Mouse (Mus musculus): ENCODE measurements around the gene Gm28308.

The Gm28308 gene

GRCm38 (mm10) chr6:52183311-52184080 lies 29.6 kb downstream of the Gm28308 start:
- DNase-seq (ENCODE audit: low spot score): no peak

- no peak for DNase-seq (ENCODE audit: low spot score)
Measured at GRCm38 (mm10) chr6:52182793-52183192, 30.3 kb downstream of the Gm28308 start.

- no peak for DNase-seq (ENCODE audit: low spot score)
Measured at GRCm38 (mm10) chr6:52182030-52182429, 31.1 kb downstream of the Gm28308 start.

GRCm38 (mm10) chr6:52180726-52181125 lies 32.4 kb downstream of the Gm28308 start:
- DNase-seq (ENCODE audit: low spot score): no peak

- no peak for DNase-seq (ENCODE audit: low spot score)
Measured at GRCm38 (mm10) chr6:52180213-52180710, 32.9 kb downstream of the Gm28308 start.

- DNase-seq (ENCODE audit: low spot score): no peak
Measured at GRCm38 (mm10) chr6:52179690-52180089, 33.4 kb downstream of the Gm28308 start.

- DNase-seq (ENCODE audit: low spot score): no peak
Measured at GRCm38 (mm10) chr6:52178918-52179665, 34.0 kb downstream of the Gm28308 start.

- no peak for DNase-seq (ENCODE audit: low spot score)
Measured at GRCm38 (mm10) chr6:52177806-52178205, 35.3 kb downstream of the Gm28308 start.

- peak; percentile 41 for DNase-seq (ENCODE audit: low spot score)
Measured at GRCm38 (mm10) chr6:52177061-52177735, 35.9 kb downstream of the Gm28308 start, which contains the start of gene 5730596B20Rik. 5730596B20Rik (plus strand) TSS chr6:52177498.

- DNase-seq (ENCODE audit: low spot score): no peak
Measured at GRCm38 (mm10) chr6:52176391-52176790, 36.7 kb downstream of the Gm28308 start.

- peak; percentile 60 for DNase-seq (ENCODE audit: low spot score)
Measured at GRCm38 (mm10) chr6:52175864-52176263, 37.3 kb downstream of the Gm28308 start.

GRCm38 (mm10) chr6:52174968-52175751 lies 38.0 kb downstream of the Gm28308 start:
- peak; percentile 47 for DNase-seq (ENCODE audit: low spot score)

GRCm38 (mm10) chr6:52173648-52174047 lies 39.5 kb downstream of the Gm28308 start:
- DNase-seq (ENCODE audit: low spot score): no peak

- peak; percentile 82 for DNase-seq (ENCODE audit: low spot score)
Measured at GRCm38 (mm10) chr6:52172501-52172900, 40.6 kb downstream of the Gm28308 start.

GRCm38 (mm10) chr6:52171938-52172337 lies 41.2 kb downstream of the Gm28308 start:
- DNase-seq (ENCODE audit: low spot score): no peak

GRCm38 (mm10) chr6:52171331-52171730 lies 41.8 kb downstream of the Gm28308 start:
- no peak for DNase-seq (ENCODE audit: low spot score)

- no peak for DNase-seq (ENCODE audit: low spot score)
Measured at GRCm38 (mm10) chr6:52170898-52171223, 42.3 kb downstream of the Gm28308 start.

GRCm38 (mm10) chr6:52170166-52170897 lies 42.8 kb downstream of the Gm28308 start:
- DNase-seq (ENCODE audit: low spot score): no peak

GRCm38 (mm10) chr6:52169499-52170165 lies 43.5 kb downstream of the Gm28308 start:
- no peak for DNase-seq (ENCODE audit: low spot score)
